Mouse (Mus musculus) left cerebral cortex, adult 9 months (tissue): ENCODE measurements around the gene Rpl12.
"Not testable (repeated sequence)": the region's sequence is repeated elsewhere in the genome, so short reads cannot be mapped to it uniquely, and the experiment has no call there.

Experiments
- DNase-seq, 2 experiments: peaks; one replicate each; pipeline ENCODE4 v3.0.0; 2022; ENCODE audit warnings: low spot score in 2 of 2

The Rpl12 gene

GRCm38 (mm10) chr2:32981725-32982271 lies 20.4 kb downstream of the Rpl12 start, which contains the start of gene Slc2a8:
Gene Slc2a8 (minus strand): TSS chr2:32982083.
- DNase-seq: peak; percentile 87 to 95

GRCm38 (mm10) chr2:32982700-32983099 lies 21.3 kb downstream of the Rpl12 start:
- no peak for DNase-seq

GRCm38 (mm10) chr2:32983617-32984016 lies 22.3 kb downstream of the Rpl12 start:
- DNase-seq: no peak

GRCm38 (mm10) chr2:32985844-32986243 lies 24.5 kb downstream of the Rpl12 start:
- DNase-seq: no peak

- DNase-seq: no peak
These were observed 28.0 kb downstream of the Rpl12 start for GRCm38 (mm10) chr2:32989376-32989775.

- DNase-seq: no peak
These were observed 28.9 kb downstream of the Rpl12 start for GRCm38 (mm10) chr2:32990167-32990832.

GRCm38 (mm10) chr2:32992130-32992529 lies 30.8 kb downstream of the Rpl12 start:
- no peak for DNase-seq

GRCm38 (mm10) chr2:32997081-32997480 lies 35.7 kb downstream of the Rpl12 start:
- no peak for DNase-seq

- DNase-seq: no peak
These were observed 36.4 kb downstream of the Rpl12 start for GRCm38 (mm10) chr2:32997792-32998191.

- DNase-seq: no peak
These were observed 38.4 kb downstream of the Rpl12 start for GRCm38 (mm10) chr2:32999752-33000151.

GRCm38 (mm10) chr2:33002144-33002543 lies 40.8 kb downstream of the Rpl12 start:
- no peak for DNase-seq

GRCm38 (mm10) chr2:33005041-33005440 lies 43.7 kb downstream of the Rpl12 start:
- DNase-seq: no peak

- DNase-seq: not testable (repeated sequence)
These were observed 47.7 kb downstream of the Rpl12 start for GRCm38 (mm10) chr2:33009055-33009454.

GRCm38 (mm10) chr2:33014877-33015276 lies 53.5 kb downstream of the Rpl12 start:
- DNase-seq: peak in 1 of 2 experiments; percentile 70
